In genomic region chr19:22928366-22928765, GRCm38 (mm10) we compare ENCODE assay signal across 28 mouse cellular contexts.
DNase-seq lines count a peak whose midpoint lies in the region; ATAC-seq lines count a peak whose summit lies in the region.
"Had no signal": no experiment of that assay in that cellular context is flagged by ENCODE, and none has a peak within 500 bp of the region (broad histone marks: within the 10 kb centered on the region; RNA-seq: fewer than 3 reads in every experiment).

No protein-coding gene starts in this region.

- no peak overlapping the region for H3K27ac ChIP-seq in hindbrain, embryonic 15.5 days (replicated peaks)
- H3K27ac ChIP-seq in hindbrain, embryonic 11.5 days (ENCODE audit: low read depth, low read length): no peak overlapping the region
- peak overlapping the region; percentile 53 for H3K27ac ChIP-seq in brown adipose tissue, adult 24 weeks (replicated peaks; ENCODE audit: low read depth, low read length)
- H3K27ac ChIP-seq: embryonic facial prominence, embryonic 10.5 days; forebrain, embryonic 12.5 days; forebrain, embryonic 15.5 days; heart, embryonic 15.5 days; hindbrain, embryonic 13.5 days; hindbrain, postnatal 0 days had no signal

- H3K4me2 ChIP-seq in hindbrain, embryonic 15.5 days: no peak overlapping the region
- H3K4me2 ChIP-seq in hindbrain, embryonic 11.5 days (replicated peaks; ENCODE audit: low read depth, low read length): no peak overlapping the region
- H3K4me2 ChIP-seq: embryonic facial prominence, embryonic 13.5 days; forebrain, embryonic 12.5 days; forebrain, embryonic 15.5 days; heart, embryonic 12.5 days; heart, embryonic 15.5 days; hindbrain, embryonic 13.5 days had no signal

- H3K9ac ChIP-seq in hindbrain, embryonic 15.5 days: no peak overlapping the region
- no peak overlapping the region for H3K9ac ChIP-seq in hindbrain, embryonic 11.5 days (ENCODE audit: low read depth, low read length)
- H3K9ac ChIP-seq: embryonic facial prominence, embryonic 13.5 days; forebrain, embryonic 12.5 days; forebrain, embryonic 15.5 days; heart, embryonic 12.5 days; heart, embryonic 15.5 days; hindbrain, embryonic 13.5 days had no signal

- H3K4me1 ChIP-seq in hindbrain, embryonic 15.5 days (replicated peaks): no peaks in the 10 kb centered on the region
- no peaks in the 10 kb centered on the region for H3K4me1 ChIP-seq in hindbrain, embryonic 11.5 days (replicated peaks; ENCODE audit: control insufficient read depth, insufficient read depth, low read length)
- peaks cover 7% of the 10 kb centered on the region; the same call in 1 of the 2 replicates for H3K4me1 ChIP-seq in brown adipose tissue, adult 24 weeks (ENCODE audit: control insufficient read depth, insufficient read depth, insufficient read length, low read length)
- H3K4me1 ChIP-seq: embryonic facial prominence, embryonic 10.5 days; forebrain, embryonic 12.5 days; hindbrain, embryonic 13.5 days had no signal

- 95% methylated on average over 6 of the region's 6 CpGs for whole genome bisulfite sequencing in hindbrain, embryonic 15.5 days
- WGBS in hindbrain, embryonic 11.5 days: 88% methylated on average over 6 of the region's 6 CpGs

- no peaks in the 10 kb centered on the region for H3K9me3 ChIP-seq in hindbrain, embryonic 15.5 days
- no peaks in the 10 kb centered on the region for H3K9me3 ChIP-seq in hindbrain, embryonic 11.5 days (ENCODE audit: control insufficient read depth, low read length)
- H3K9me3 ChIP-seq: embryonic facial prominence, embryonic 10.5 days; embryonic facial prominence, embryonic 13.5 days; forebrain, embryonic 12.5 days; forebrain, embryonic 15.5 days; heart, embryonic 12.5 days; heart, embryonic 15.5 days; hindbrain, embryonic 13.5 days had no signal

- no peaks in the 10 kb centered on the region for H3K27me3 ChIP-seq in hindbrain, embryonic 15.5 days
- H3K27me3 ChIP-seq in hindbrain, embryonic 11.5 days (ENCODE audit: control insufficient read depth, insufficient read depth, low read length): no peaks in the 10 kb centered on the region
- H3K27me3 ChIP-seq: embryonic facial prominence, embryonic 13.5 days; forebrain, embryonic 12.5 days; forebrain, embryonic 15.5 days; heart, embryonic 12.5 days; heart, embryonic 15.5 days; hindbrain, embryonic 13.5 days had no signal

- H3K36me3 ChIP-seq in hindbrain, embryonic 15.5 days: no peaks in the 10 kb centered on the region
- no peaks in the 10 kb centered on the region for H3K36me3 ChIP-seq in hindbrain, embryonic 11.5 days (ENCODE audit: control insufficient read depth, insufficient read depth, low read length)
- H3K36me3 ChIP-seq: embryonic facial prominence, embryonic 10.5 days; embryonic facial prominence, embryonic 13.5 days; forebrain, embryonic 12.5 days; forebrain, embryonic 15.5 days; heart, embryonic 12.5 days; heart, embryonic 15.5 days; hindbrain, embryonic 13.5 days had no signal

- no peak overlapping the region for H3K4me3 ChIP-seq in hindbrain, embryonic 15.5 days
- H3K4me3 ChIP-seq in hindbrain, embryonic 11.5 days (ENCODE audit: low read depth, low read length): no peak overlapping the region
- no peak overlapping the region for H3K4me3 ChIP-seq in brown adipose tissue, adult 24 weeks (ENCODE audit: insufficient read depth, low read depth, low read length)
- H3K4me3 ChIP-seq: embryonic facial prominence, embryonic 10.5 days; embryonic facial prominence, embryonic 13.5 days; erythroblast, embryonic 14.5 days; forebrain, embryonic 12.5 days; forebrain, embryonic 15.5 days; heart, embryonic 12.5 days; heart, embryonic 15.5 days; hindbrain, embryonic 13.5 days had no signal

- ATAC-seq in hindbrain, embryonic 15.5 days (ENCODE audit: low FRiP score, low read depth): peak; percentile 36; the same call in 1 of the 2 replicates
- no peak for ATAC-seq in hindbrain, embryonic 11.5 days (ENCODE audit: low FRiP score)
- ATAC-seq: CD4-positive, CD25-positive, alpha-beta regulatory T cell, adult 4 months; forebrain, embryonic 15.5 days; hindbrain, postnatal 0 days; inflammation-experienced regulatory T-cells, adult 6 months; intestine, embryonic 16.5 days had no signal

- peak; percentile 90 for DNase-seq in heart, adult 11 months
- DNase-seq in heart, adult 18-20 months: no peak
- DNase-seq in hindbrain, embryonic 11.5 days (ENCODE audit: low spot score): no peak
- DNase-seq in yolk sac, embryonic 10.5 days (ENCODE audit: low spot score): no peak
- DNase-seq: adrenal gland, adult 2 months; adrenal gland, postnatal 14 days; cerebellum, adult 11-12 months; cerebellum, adult 8-10 months; cerebellum, postnatal 10 days; cerebellum, postnatal 36 days; embryo, embryonic 11 days; gastrocnemius, postnatal 14 days; heart, postnatal 14 days; kidney, adult 18-20 months had no signal
